9 mouse cellular contexts compared by ENCODE assay signal in genomic region chr7:116245815-116246695, GRCm38 (mm10).
DNase-seq lines count a peak whose midpoint lies in the region; ATAC-seq and TF ChIP-seq lines count a peak whose summit lies in the region.
"Had no signal": no experiment of that assay in that cellular context is flagged by ENCODE, and none has a peak within 500 bp of the region (broad histone marks: within the 10 kb centered on the region; RNA-seq: fewer than 3 reads in every experiment).

No protein-coding gene starts in this region.

- 27% methylated on average over 15 of the region's 15 CpGs for WGBS in heart, embryonic 10.5 days
- 33% methylated on average over 15 of the region's 15 CpGs for WGBS in liver, embryonic 11.5 days
- 25% methylated on average over 15 of the region's 15 CpGs for WGBS in neural tube, embryonic 14.5 days
- 47% methylated on average over 15 of the region's 15 CpGs for WGBS in thymus, adult 2 months

- no peak for DNase-seq in heart, embryonic 10.5 days (ENCODE audit: low spot score)
- DNase-seq in heart, adult 8-10 months (ENCODE audit: low spot score), result no peak
- peak; percentile 58 for DNase-seq in brain, adult 2 months (ENCODE audit: low read depth, low spot score)
- no peak for DNase-seq in liver, embryonic 11.5 days (ENCODE audit: low spot score)
- no peak for DNase-seq in thymus, adult 2 months

- H3K27me3 ChIP-seq in heart, embryonic 10.5 days (ENCODE audit: insufficient read depth, poor library complexity, severe bottlenecking), result no peaks in the 10 kb centered on the region
- H3K27me3 ChIP-seq in liver, embryonic 11.5 days (replicated peaks; ENCODE audit: control insufficient read depth, insufficient read depth, low read length), result no peaks in the 10 kb centered on the region
- H3K27me3 ChIP-seq in neural tube, embryonic 14.5 days (ENCODE audit: control insufficient read depth, insufficient read depth, low read length), result no peaks in the 10 kb centered on the region
- H3K27me3 ChIP-seq in thymus, adult 2 months (ENCODE audit: control insufficient read depth, insufficient read depth, low read length), result no peaks in the 10 kb centered on the region

- H3K9ac ChIP-seq in liver, embryonic 11.5 days (ENCODE audit: low read depth, low read length), result no peak overlapping the region
- H3K9ac ChIP-seq in neural tube, embryonic 14.5 days (replicated peaks; ENCODE audit: low read depth, low read length), result no peak overlapping the region

- H3K4me3 ChIP-seq in heart, embryonic 10.5 days, result peak overlapping the region; percentile 48
- H3K4me3 ChIP-seq in liver, embryonic 11.5 days (ENCODE audit: low read depth, low read length), result no peak overlapping the region
- no peak overlapping the region for H3K4me3 ChIP-seq in neural tube, embryonic 14.5 days (ENCODE audit: low read depth, low read length)
- no peak overlapping the region for H3K4me3 ChIP-seq in thymus, adult 2 months (ENCODE audit: control insufficient read depth, insufficient read depth, low read length)

- H3K27ac ChIP-seq in heart, embryonic 10.5 days, result peak overlapping the region; percentile 87
- no peak overlapping the region for H3K27ac ChIP-seq in liver, embryonic 11.5 days (ENCODE audit: low read depth, low read length)
- no peak overlapping the region for H3K27ac ChIP-seq in neural tube, embryonic 14.5 days (ENCODE audit: low read depth, low read length)
- H3K27ac ChIP-seq in thymus, adult 2 months (ENCODE audit: control insufficient read depth, insufficient read depth, low read length), result no peak overlapping the region
- H3K27ac ChIP-seq: macrophage had no signal

- H3K9me3 ChIP-seq in heart, embryonic 10.5 days, result no peaks in the 10 kb centered on the region
- no peaks in the 10 kb centered on the region for H3K9me3 ChIP-seq in liver, embryonic 11.5 days (ENCODE audit: control insufficient read depth, low read length)
- H3K9me3 ChIP-seq in neural tube, embryonic 14.5 days (ENCODE audit: control insufficient read depth, low read length), result no peaks in the 10 kb centered on the region

- H3K4me2 ChIP-seq in liver, embryonic 11.5 days, result peak overlapping the region; percentile 50
- H3K4me2 ChIP-seq in neural tube, embryonic 14.5 days (ENCODE audit: low read depth, low read length), result peak overlapping the region; percentile 12; the same call in 1 of the 2 replicates

- peaks cover 59% of the 10 kb centered on the region for H3K4me1 ChIP-seq in heart, embryonic 10.5 days
- 0 out of 2 replicates have a peak, but pooled peaks cover 6% of the 10 kb centered on the region for H3K4me1 ChIP-seq in liver, embryonic 11.5 days (replicated peaks; ENCODE audit: control insufficient read depth, insufficient read depth, low read length)
- H3K4me1 ChIP-seq in neural tube, embryonic 14.5 days (ENCODE audit: control insufficient read depth, insufficient read depth, low read length), result peaks cover 20% of the 10 kb centered on the region
- peaks cover 8% of the 10 kb centered on the region; the same call in 1 of the 2 replicates for H3K4me1 ChIP-seq in thymus, adult 2 months (replicated peaks; ENCODE audit: control insufficient read depth, insufficient read depth, low read length)

- no peaks in the 10 kb centered on the region for H3K36me3 ChIP-seq in heart, embryonic 10.5 days
- H3K36me3 ChIP-seq in liver, embryonic 11.5 days (ENCODE audit: control insufficient read depth, insufficient read depth, low read length), result no peaks in the 10 kb centered on the region
- no peaks in the 10 kb centered on the region for H3K36me3 ChIP-seq in neural tube, embryonic 14.5 days (ENCODE audit: control insufficient read depth, insufficient read depth, low read length)
- H3K36me3 ChIP-seq in thymus, adult 2 months (ENCODE audit: control insufficient read depth, insufficient read depth, low read length), result no peaks in the 10 kb centered on the region

- ATAC-seq in granulocyte monocyte progenitor cell, adult 5-6 weeks (replicated peaks; ENCODE audit: poor library complexity, severe bottlenecking), result peak; percentile 70
- ATAC-seq in liver, embryonic 11.5 days (replicated peaks; ENCODE audit: low FRiP score), result no peak
- peak; percentile 21; the same call in 1 of the 2 replicates for ATAC-seq in neural tube, embryonic 14.5 days (ENCODE audit: low read depth)
- ATAC-seq in erythroid progenitor cell, adult 5-6 weeks (replicated peaks; ENCODE audit: low FRiP score, poor library complexity, severe bottlenecking), result no peak

- TF ChIP-seq CTCF in thymus, adult 2 months (IDR thresholded peaks at IDR 0.05; ENCODE audit: borderline replicate concordance, control insufficient read depth, extremely low read depth, insufficient read depth, low read length, poor library complexity), result no peak

- TF ChIP-seq POLR2A in thymus, adult 2 months (IDR thresholded peaks at IDR 0.05; ENCODE audit: control insufficient read depth, extremely low read depth, insufficient read depth, low read length, poor library complexity), result no peak

Comparison
In these comparisons a context has a peak if more than half of its experiments do, and no peak if none do; other contexts are left out.
1. ATAC-seq: peak in granulocyte monocyte progenitor cell, adult 5-6 weeks (single experiment) and neural tube, embryonic 14.5 days (single experiment); none in liver, embryonic 11.5 days (single experiment) and erythroid progenitor cell, adult 5-6 weeks (single experiment).